In genomic region chr1:159538076-159538475, GRCm38 (mm10) we compare ENCODE assay signal across 15 mouse cellular contexts. TPM values are rescaled to one million over a fixed set of nuclear protein-coding genes. Genes with fewer than 3 reads are reported as not detected.
"Had no signal": no experiment of that assay in that cellular context is flagged by ENCODE, and none has a peak within 500 bp of the region (broad histone marks: within the 10 kb centered on the region; RNA-seq: fewer than 3 reads in every experiment).

No protein-coding gene starts in this region.

- H3K4me3 ChIP-seq: limb, embryonic 12.5 days; megakaryocyte, embryonic 14.5 days; neural tube, embryonic 12.5 days had no signal

- H3K4me1 ChIP-seq: megakaryocyte, embryonic 14.5 days had no signal

- DNase-seq: kidney, adult 18-20 months; kidney, postnatal 14 days; layer of hippocampus, postnatal 36 days; liver; lung, adult 2 months; lung, postnatal 4 days; thymus, postnatal 4 days had no signal

- H3K36me3 ChIP-seq: limb, embryonic 12.5 days; neural tube, embryonic 12.5 days had no signal

- H3K4me2 ChIP-seq: limb, embryonic 12.5 days; neural tube, embryonic 12.5 days had no signal

- H3K27ac ChIP-seq: limb, embryonic 12.5 days; liver, embryonic 14.5 days; neural tube, embryonic 12.5 days; stomach, postnatal 0 days had no signal

- H3K9ac ChIP-seq: limb, embryonic 12.5 days; liver, embryonic 14.5 days; neural tube, embryonic 12.5 days had no signal

- ATAC-seq: lung, postnatal 0 days had no signal

- H3K9me3 ChIP-seq: limb, embryonic 12.5 days; megakaryocyte, embryonic 14.5 days; neural tube, embryonic 12.5 days had no signal

- H3K27me3 ChIP-seq: megakaryocyte, embryonic 14.5 days; neural tube, embryonic 12.5 days had no signal

RNA-seq across cellular contexts. Expression of gene Tnr, which starts 14.5 kb away (rescaled TPM):
- total RNA-seq: monocyte, adult 5-6 weeks had no signal
- polyA plus RNA-seq: kidney, embryonic 14.5 days; limb, embryonic 12.5 days; lung, postnatal 0 days had no signal
